Mouse (Mus musculus): ENCODE data around the gene Hsbp1. TPM values are rescaled to one million over a fixed set of nuclear protein-coding genes. Genes with fewer than 3 reads are reported as not detected.

Hsbp1 gene
- polyA plus RNA-seq, 1 experiment from 2014 or later = 101 TPM

GRCm38 (mm10) chr8:119323215-119323614 is 21.1 kb upstream of the Hsbp1 start:
- no peaks in the 10 kb centered on the region for H3K27me3 ChIP-seq (ENCODE audit: insufficient read depth, low read length)
- no peaks in the 10 kb centered on the region for H3K36me3 ChIP-seq (replicated peaks; ENCODE audit: insufficient read depth, low read length)
- no peaks in the 10 kb centered on the region for H3K9me3 ChIP-seq (ENCODE audit: low read length)
- TF ChIP-seq EP300 (IDR thresholded peaks at IDR 0.05; ENCODE audit: low read depth) = no peak
- no peak for TF ChIP-seq CTCF (IDR thresholded peaks at IDR 0.05; ENCODE audit: low read depth)
- no peak overlapping the region for H3K4me2 ChIP-seq (ENCODE audit: low read depth, low read length)
- H3K4me1 ChIP-seq (ENCODE audit: insufficient read depth) = no peaks in the 10 kb centered on the region
- H3K4me3 ChIP-seq (ENCODE audit: low read depth, low read length) = no peak overlapping the region
- H3K27ac ChIP-seq (ENCODE audit: low read depth) = no peak overlapping the region
- 65% methylated on average over 6 of the region's 6 CpGs for WGBS (ENCODE audit: insufficient replicate concordance)
- DNase-seq (no peak), ATAC-seq (no peak)
- no peak overlapping the region for H3K9ac ChIP-seq (replicated peaks)

- no peak for TF ChIP-seq CTCF (IDR thresholded peaks at IDR 0.05; ENCODE audit: low read depth)
- TF ChIP-seq EP300 (IDR thresholded peaks at IDR 0.05; ENCODE audit: low read depth) = no peak
- 69% methylated on average over 4 of the region's 4 CpGs for WGBS (ENCODE audit: insufficient replicate concordance)
- Histone ChIP-seq H3K4me2 (ENCODE audit: low read depth, low read length) (no peak overlapping the region), H3K4me3 (ENCODE audit: low read depth, low read length) (no peak overlapping the region), H3K27ac (ENCODE audit: low read depth) (no peak overlapping the region), H3K27me3 (ENCODE audit: insufficient read depth, low read length) (no peaks in the 10 kb centered on the region), H3K9ac (replicated peaks) (no peak overlapping the region), H3K36me3 (replicated peaks; ENCODE audit: insufficient read depth, low read length) (no peaks in the 10 kb centered on the region), H3K4me1 (ENCODE audit: insufficient read depth) (no peaks in the 10 kb centered on the region), H3K9me3 (ENCODE audit: low read length) (peaks cover 11% of the 10 kb centered on the region; the same call in 1 of the 2 replicates)
- DNase-seq (no peak), ATAC-seq (no peak)
Measured at GRCm38 (mm10) chr8:119339546-119339945, 4.7 kb upstream of the Hsbp1 start.

- DNase-seq = no peak
- 75% methylated on average over 3 of the region's 3 CpGs for WGBS (ENCODE audit: insufficient replicate concordance)
- H3K9ac ChIP-seq (replicated peaks) = no peak overlapping the region
- peaks cover 21% of the 10 kb centered on the region for H3K36me3 ChIP-seq (replicated peaks; ENCODE audit: insufficient read depth, low read length)
- no peaks in the 10 kb centered on the region for H3K27me3 ChIP-seq (ENCODE audit: insufficient read depth, low read length)
- peaks cover 6% of the 10 kb centered on the region; the same call in 1 of the 2 replicates for H3K9me3 ChIP-seq (ENCODE audit: low read length)
- H3K4me3 ChIP-seq (ENCODE audit: low read depth, low read length) = no peak overlapping the region
- H3K4me1 ChIP-seq (ENCODE audit: insufficient read depth) = peaks cover 9% of the 10 kb centered on the region
- no peak for TF ChIP-seq EP300 (IDR thresholded peaks at IDR 0.05; ENCODE audit: low read depth)
- no peak for TF ChIP-seq CTCF (IDR thresholded peaks at IDR 0.05; ENCODE audit: low read depth)
- no peak for ATAC-seq
- no peak overlapping the region for H3K4me2 ChIP-seq (ENCODE audit: low read depth, low read length)
- no peak overlapping the region for H3K27ac ChIP-seq (ENCODE audit: low read depth)
Measured at GRCm38 (mm10) chr8:119343606-119344005, 682 bp upstream of the Hsbp1 start.

DNA sequence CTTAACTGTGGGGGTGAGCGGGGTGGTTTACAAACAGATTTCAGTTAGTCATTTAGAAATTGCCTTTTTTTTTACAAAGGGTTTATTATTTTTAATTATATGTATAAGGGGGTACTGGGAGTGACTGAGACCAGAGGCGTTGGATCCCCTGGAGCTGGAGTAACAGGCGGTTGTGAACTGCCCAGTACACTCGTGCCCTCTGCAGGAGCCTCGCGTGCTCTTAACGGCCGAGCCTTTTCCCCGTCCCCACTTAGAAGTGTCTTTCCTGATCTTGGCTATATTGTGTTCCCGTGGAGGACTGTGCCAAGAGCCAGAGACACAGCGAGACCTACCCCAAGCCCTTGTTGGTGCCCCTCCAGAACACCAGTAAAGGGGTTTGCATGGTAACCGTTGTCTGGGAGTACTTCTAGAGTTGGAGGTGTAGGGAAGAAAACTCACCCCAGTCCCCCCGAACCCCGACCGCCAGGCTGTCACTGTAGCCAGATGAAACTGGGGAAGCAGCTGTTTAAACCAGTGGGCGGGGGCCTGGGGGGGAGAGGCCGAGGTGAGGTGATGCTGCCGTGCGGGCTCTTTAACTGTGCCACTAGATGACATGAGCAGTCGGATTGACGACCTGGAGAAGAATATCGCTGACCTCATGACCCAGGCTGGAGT is 868 bp downstream of the Hsbp1 start:
- Histone ChIP-seq H3K27me3 (ENCODE audit: insufficient read depth, low read length) (no peaks in the 10 kb centered on the region), H3K4me3 (ENCODE audit: low read depth, low read length) (peak overlapping the region; percentile 96), H3K4me2 (ENCODE audit: low read depth, low read length) (peak overlapping the region; percentile 93), H3K4me1 (ENCODE audit: insufficient read depth) (peaks cover 9% of the 10 kb centered on the region), H3K36me3 (replicated peaks; ENCODE audit: insufficient read depth, low read length) (peaks cover 31% of the 10 kb centered on the region), H3K9me3 (ENCODE audit: low read length) (0 out of 2 replicates have a peak, but pooled peaks cover 5% of the 10 kb centered on the region), H3K27ac (ENCODE audit: low read depth) (peak overlapping the region; percentile 73), H3K9ac (replicated peaks) (peak overlapping the region; percentile 97)
- ATAC-seq = no peak
- DNase-seq = peak; percentile 23
- peak; percentile 11; the same call in 1 of the 2 replicates for TF ChIP-seq CTCF (IDR thresholded peaks at IDR 0.05; ENCODE audit: low read depth)
- no peak for TF ChIP-seq EP300 (IDR thresholded peaks at IDR 0.05; ENCODE audit: low read depth)
- 40% methylated on average over 22 of the region's 22 CpGs for WGBS (ENCODE audit: insufficient replicate concordance)

DNA sequence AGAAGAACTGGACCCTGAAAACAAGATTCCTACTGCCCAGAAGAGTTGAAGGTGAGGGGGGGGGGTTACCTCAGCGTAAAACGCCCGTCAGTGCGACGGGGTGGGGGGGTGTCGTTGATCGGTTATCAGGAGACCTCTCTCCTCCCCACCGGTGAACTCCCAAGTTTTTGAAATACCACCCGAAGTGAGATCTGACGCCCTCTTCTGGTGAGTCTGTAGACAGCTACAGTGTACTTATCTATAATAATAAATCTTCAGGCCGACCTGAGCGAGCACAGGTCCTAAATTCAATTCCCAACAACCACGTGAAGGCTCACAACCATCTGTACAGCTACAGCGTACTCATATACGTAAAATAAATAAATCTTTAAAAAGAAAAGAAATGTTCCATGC is 1.4 kb downstream of the Hsbp1 start:
- 79% methylated on average over 15 of the region's 15 CpGs for WGBS (ENCODE audit: insufficient replicate concordance)
- Histone ChIP-seq H3K4me1 (ENCODE audit: insufficient read depth) (peaks cover 9% of the 10 kb centered on the region), H3K9me3 (ENCODE audit: low read length) (0 out of 2 replicates have a peak, but pooled peaks cover 5% of the 10 kb centered on the region), H3K27ac (ENCODE audit: low read depth) (no peak overlapping the region), H3K4me3 (ENCODE audit: low read depth, low read length) (peak overlapping the region; percentile 96), H3K9ac (replicated peaks) (no peak overlapping the region), H3K27me3 (ENCODE audit: insufficient read depth, low read length) (no peaks in the 10 kb centered on the region), H3K4me2 (ENCODE audit: low read depth, low read length) (peak overlapping the region; percentile 93), H3K36me3 (replicated peaks; ENCODE audit: insufficient read depth, low read length) (peaks cover 31% of the 10 kb centered on the region)
- ATAC-seq = no peak
- TF ChIP-seq CTCF (IDR thresholded peaks at IDR 0.05; ENCODE audit: low read depth) (peak; percentile 37), EP300 (IDR thresholded peaks at IDR 0.05; ENCODE audit: low read depth) (no peak)
- no peak for DNase-seq

GRCm38 (mm10) chr8:119351647-119352046 is 7.4 kb downstream of the Hsbp1 start:
- Histone ChIP-seq H3K9me3 (ENCODE audit: low read length) (no peaks in the 10 kb centered on the region), H3K27ac (ENCODE audit: low read depth) (no peak overlapping the region), H3K4me2 (ENCODE audit: low read depth, low read length) (no peak overlapping the region), H3K27me3 (ENCODE audit: insufficient read depth, low read length) (no peaks in the 10 kb centered on the region), H3K36me3 (replicated peaks; ENCODE audit: insufficient read depth, low read length) (peaks cover 27% of the 10 kb centered on the region), H3K4me3 (ENCODE audit: low read depth, low read length) (no peak overlapping the region), H3K4me1 (ENCODE audit: insufficient read depth) (peaks cover 15% of the 10 kb centered on the region), H3K9ac (replicated peaks) (no peak overlapping the region)
- DNase-seq (no peak), ATAC-seq (no peak)
- TF ChIP-seq EP300 (IDR thresholded peaks at IDR 0.05; ENCODE audit: low read depth) (no peak), CTCF (IDR thresholded peaks at IDR 0.05; ENCODE audit: low read depth) (no peak)
- 88% methylated on average over 19 of the region's 19 CpGs for WGBS (ENCODE audit: insufficient replicate concordance)
